Comparison of ENCODE assay signal across 8 mouse cellular contexts in the genomic region with DNA sequence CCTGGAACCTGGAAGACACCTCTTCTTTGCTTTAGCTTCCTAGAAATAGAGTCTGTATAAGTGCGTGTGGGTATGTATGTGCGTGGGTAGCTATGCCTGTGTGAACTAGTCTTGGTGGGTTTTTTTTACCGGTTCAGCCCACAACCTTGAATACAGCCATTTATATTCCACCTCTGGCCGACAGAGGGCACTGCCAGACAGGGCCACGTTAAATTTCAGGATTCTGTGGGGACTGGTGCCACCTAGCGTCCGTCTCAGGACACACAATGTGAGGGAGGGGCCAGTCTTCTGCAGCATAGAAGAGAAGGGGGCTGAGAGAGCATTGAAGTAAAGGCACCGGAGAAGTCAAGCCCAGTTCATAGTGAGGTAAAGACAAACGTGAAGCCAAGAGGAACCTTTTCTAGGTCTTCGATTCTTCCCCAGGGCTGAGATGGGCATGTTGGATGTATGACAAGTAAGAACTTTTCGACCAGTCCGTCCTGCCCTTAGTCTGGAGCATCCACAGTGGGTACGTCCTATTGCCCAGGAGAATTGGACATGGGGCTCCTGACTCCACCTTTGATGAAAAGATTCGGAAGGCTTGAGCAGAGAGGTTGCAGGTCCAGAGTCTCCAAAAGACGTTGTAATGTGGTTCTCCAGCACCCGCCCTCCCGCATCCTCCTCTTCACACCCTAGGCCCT. TPM values are rescaled to one million over a fixed set of nuclear protein-coding genes. Genes with fewer than 3 reads are reported as not detected.
DNase-seq lines count a peak whose midpoint lies in the region; ATAC-seq and TF ChIP-seq lines count a peak whose summit lies in the region.

No protein-coding gene starts in this region.

- H3K27ac ChIP-seq in gastrocnemius, adult 2 months, result no peak overlapping the region
- no peak overlapping the region for H3K27ac ChIP-seq in intestine, embryonic 14.5 days (ENCODE audit: low read depth)
- H3K27ac ChIP-seq in midbrain, embryonic 10.5 days (replicated peaks), result no peak overlapping the region

- H3K27me3 ChIP-seq in intestine, embryonic 14.5 days (replicated peaks; ENCODE audit: control insufficient read depth, insufficient read depth, low read length), result no peaks in the 10 kb centered on the region
- H3K27me3 ChIP-seq in midbrain, embryonic 10.5 days (ENCODE audit: low read depth, poor library complexity, severe bottlenecking), result no peaks in the 10 kb centered on the region

- TF ChIP-seq CTCF in gastrocnemius, adult 2 months (IDR thresholded peaks at IDR 0.05), result 0 out of 2 replicates have a peak, but pooled peaks have one; percentile 100

- 33% methylated on average over 17 of the region's 17 CpGs for WGBS in intestine, embryonic 14.5 days
- 37% methylated on average over 17 of the region's 17 CpGs for WGBS in midbrain, embryonic 10.5 days

- H3K9ac ChIP-seq in intestine, embryonic 14.5 days (ENCODE audit: low read length), result no peak overlapping the region

- peak; percentile 89 for DNase-seq in gastrocnemius, adult 2 months
- peak; percentile 95 for DNase-seq in intestine, embryonic 14.5 days (ENCODE audit: low spot score)
- peak; percentile 81 to 86 for DNase-seq in left cerebral cortex, postnatal 10 days (ENCODE audit: extremely low spot score in 1 of 2, low spot score in 2 of 2)
- DNase-seq in midbrain, embryonic 10.5 days (ENCODE audit: low spot score), result peak; percentile 85
- peak; percentile 94 for DNase-seq in right cerebral cortex, postnatal 4 days
- peak; percentile 65 for DNase-seq in yolk sac, embryonic 10.5 days (ENCODE audit: low spot score)

- H3K4me2 ChIP-seq in intestine, embryonic 14.5 days (ENCODE audit: low read length), result no peak overlapping the region

- H3K9me3 ChIP-seq in intestine, embryonic 14.5 days (ENCODE audit: control insufficient read depth, low read length), result no peaks in the 10 kb centered on the region
- H3K9me3 ChIP-seq in midbrain, embryonic 10.5 days (replicated peaks), result no peaks in the 10 kb centered on the region

- H3K4me3 ChIP-seq in gastrocnemius, adult 2 months, result no peak overlapping the region
- no peak overlapping the region for H3K4me3 ChIP-seq in intestine, embryonic 14.5 days (ENCODE audit: low read depth, low read length)
- H3K4me3 ChIP-seq in midbrain, embryonic 10.5 days, result no peak overlapping the region

- intact Hi-C loops in gastrocnemius, adult 2 months (cut with DNase I), result loop anchor here (1.0 to 5.0 kb wide), 5 partner anchors 34 to 178 kb away; a partner anchor contains a TSS
- intact Hi-C loops in left cerebral cortex, postnatal 10 days (cut with DNase I), result loop anchor here (5.0 kb wide), 2 partner anchors 88 to 163 kb away; a partner anchor contains a TSS

- peak; percentile 93 for ATAC-seq in activated CD4-positive, CD25-positive, alpha-beta regulatory T cell, adult 4 months
- ATAC-seq in common myeloid progenitor, adult 5-6 weeks (replicated peaks; ENCODE audit: low read depth, poor library complexity, severe bottlenecking), result peak; percentile 99
- peak; percentile 77 for ATAC-seq in intestine, embryonic 14.5 days (replicated peaks; ENCODE audit: low FRiP score, low TSS enrichment, low read depth)

- no peaks in the 10 kb centered on the region; the same call in 1 of the 2 replicates for H3K4me1 ChIP-seq in intestine, embryonic 14.5 days (replicated peaks; ENCODE audit: control insufficient read depth, insufficient read depth, low read length)
- peaks cover 17% of the 10 kb centered on the region for H3K4me1 ChIP-seq in midbrain, embryonic 10.5 days

- no peaks in the 10 kb centered on the region for H3K36me3 ChIP-seq in intestine, embryonic 14.5 days (ENCODE audit: control insufficient read depth, insufficient read depth, low read length)
- no peaks in the 10 kb centered on the region for H3K36me3 ChIP-seq in midbrain, embryonic 10.5 days

RNA-seq across cellular contexts. Expression of a gene that starts 20.3 kb away (rescaled TPM):
- polyA plus RNA-seq in activated CD4-positive, CD25-positive, alpha-beta regulatory T cell, adult 4 months (2017; shearing (Covaris generic)), result 10 to 100 TPM; 68.7 to 77.6 TPM
- 6.5 and 6.8 TPM in 2 replicates for total RNA-seq in common myeloid progenitor, adult 5-6 weeks (2017)
- under 1 TPM in 1 of 2 experiments, not detected in 1; 0.33 TPM for total RNA-seq in gastrocnemius, adult 2 months (2021)
- polyA plus RNA-seq in intestine, embryonic 14.5 days (2014; fragmentation: Nextera tagmentation; extraction: Ambion mirVana), result 1.9 and 2.1 TPM in 2 replicates
- total RNA-seq in left cerebral cortex, postnatal 10 days (2021), result under 1 TPM; 0.28 to 0.77 TPM
- 0.43 and 0.57 TPM in 2 replicates for polyA plus RNA-seq in midbrain, embryonic 10.5 days (2016; fragmentation: Nextera tagmentation; extraction: Ambion mirVana)

RNA-seq across cellular contexts. Expression of a gene that starts 31.3 kb away (rescaled TPM):
- polyA plus RNA-seq in activated CD4-positive, CD25-positive, alpha-beta regulatory T cell, adult 4 months (2017; shearing (Covaris generic)), result not detected
- not detected in 2 replicates for total RNA-seq in common myeloid progenitor, adult 5-6 weeks (2017)
- total RNA-seq in gastrocnemius, adult 2 months (2021), result not detected
- not detected in 2 replicates for polyA plus RNA-seq in intestine, embryonic 14.5 days (2014; fragmentation: Nextera tagmentation; extraction: Ambion mirVana)
- under 1 TPM; 0.30 to 0.45 TPM for total RNA-seq in left cerebral cortex, postnatal 10 days (2021)
- 10.8 and 12.0 TPM in 2 replicates for polyA plus RNA-seq in midbrain, embryonic 10.5 days (2016; fragmentation: Nextera tagmentation; extraction: Ambion mirVana)

RNA-seq across cellular contexts. Expression of a gene that starts 35.5 kb away (rescaled TPM):
- 10 to 100 TPM; 22.3 to 24.5 TPM for polyA plus RNA-seq in activated CD4-positive, CD25-positive, alpha-beta regulatory T cell, adult 4 months (2017; shearing (Covaris generic))
- 78.3 and 83.0 TPM in 2 replicates for total RNA-seq in common myeloid progenitor, adult 5-6 weeks (2017)
- total RNA-seq in gastrocnemius, adult 2 months (2021), result 10 to 100 TPM; 31.1 to 42.1 TPM
- 51.7 and 52.0 TPM in 2 replicates for polyA plus RNA-seq in intestine, embryonic 14.5 days (2014; fragmentation: Nextera tagmentation; extraction: Ambion mirVana)
- 10 to 100 TPM; 62.4 to 66.6 TPM for total RNA-seq in left cerebral cortex, postnatal 10 days (2021)
- polyA plus RNA-seq in midbrain, embryonic 10.5 days (2016; fragmentation: Nextera tagmentation; extraction: Ambion mirVana), result 50.2 TPM in 2 replicates

RNA-seq across cellular contexts. Expression of a gene that starts 35.6 kb away (rescaled TPM):
- 10 to 100 TPM; 35.0 to 46.9 TPM for polyA plus RNA-seq in activated CD4-positive, CD25-positive, alpha-beta regulatory T cell, adult 4 months (2017; shearing (Covaris generic))
- 64.8 and 81.1 TPM in 2 replicates for total RNA-seq in common myeloid progenitor, adult 5-6 weeks (2017)
- total RNA-seq in gastrocnemius, adult 2 months (2021), result 10 to 100 TPM; 18.6 to 22.4 TPM
- 31.0 and 31.6 TPM in 2 replicates for polyA plus RNA-seq in intestine, embryonic 14.5 days (2014; fragmentation: Nextera tagmentation; extraction: Ambion mirVana)
- 10 to 100 TPM; 56.0 to 56.3 TPM for total RNA-seq in left cerebral cortex, postnatal 10 days (2021)
- polyA plus RNA-seq in midbrain, embryonic 10.5 days (2016; fragmentation: Nextera tagmentation; extraction: Ambion mirVana), result 30.9 and 34.6 TPM in 2 replicates
